25 mouse cellular contexts compared by ENCODE assay signal in the genomic region with DNA sequence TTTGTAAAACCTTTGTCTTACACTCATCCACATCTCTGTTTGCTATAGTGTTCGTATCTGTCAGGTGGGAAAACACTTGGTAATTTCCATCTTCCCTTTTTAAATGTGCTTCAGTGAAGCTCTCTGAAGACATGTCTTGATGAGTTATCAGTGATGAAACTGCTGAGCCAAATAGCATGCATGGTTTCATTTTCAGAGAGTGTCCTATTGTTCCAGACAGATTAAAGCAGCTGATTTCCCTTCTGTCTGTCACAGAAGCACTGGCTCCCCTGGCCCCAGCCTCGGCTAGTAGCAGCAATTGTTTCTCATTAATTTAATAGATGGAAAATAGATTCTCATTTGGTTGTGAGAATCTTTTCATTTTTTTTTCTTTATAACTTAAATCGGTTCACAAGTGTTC. TPM values are rescaled to one million over a fixed set of nuclear protein-coding genes. Genes with fewer than 3 reads are reported as not detected.
"Had no signal": no experiment of that assay in that cellular context is flagged by ENCODE, and none has a peak within 500 bp of the region (broad histone marks: within the 10 kb centered on the region; RNA-seq: fewer than 3 reads in every experiment).

No protein-coding gene starts in this region.

- H3K27ac ChIP-seq: kidney, embryonic 15.5 days; left cerebral cortex, adult 2 months; limb, embryonic 10.5 days; liver, embryonic 15.5 days; neural tube, embryonic 12.5 days; stomach, embryonic 15.5 days had no signal

- DNase-seq: kidney, adult 18-20 months; kidney, postnatal 14 days; lung, adult 2 months; lung, postnatal 36 days; right cerebral cortex, postnatal 14 days; thymus, postnatal 36 days had no signal

- H3K4me1 ChIP-seq: neural tube, embryonic 12.5 days had no signal

- H3K36me3 ChIP-seq: neural tube, embryonic 12.5 days had no signal

- H3K4me2 ChIP-seq: kidney, embryonic 15.5 days; liver, embryonic 11.5 days; liver, embryonic 15.5 days; neural tube, embryonic 12.5 days; stomach, embryonic 15.5 days had no signal

- H3K4me3 ChIP-seq: kidney, embryonic 15.5 days; left cerebral cortex, adult 2 months; limb, embryonic 10.5 days; liver, embryonic 15.5 days; neural tube, embryonic 12.5 days; stomach, embryonic 15.5 days had no signal

- H3K9me3 ChIP-seq: kidney, embryonic 15.5 days; limb, embryonic 10.5 days; liver, embryonic 15.5 days; neural tube, embryonic 12.5 days; stomach, embryonic 15.5 days had no signal

- ATAC-seq: midbrain, embryonic 16.5 days had no signal

- H3K9ac ChIP-seq: kidney, embryonic 15.5 days; liver, embryonic 15.5 days; neural tube, embryonic 12.5 days; stomach, embryonic 15.5 days had no signal

- H3K27me3 ChIP-seq: kidney, embryonic 15.5 days; liver, embryonic 15.5 days; neural tube, embryonic 12.5 days; stomach, embryonic 15.5 days had no signal

RNA-seq across cellular contexts. Expression of a gene that starts 50.4 kb away (rescaled TPM):
- total RNA-seq: layer of hippocampus, adult 8-10 months; layer of hippocampus, postnatal 14 days; left cerebral cortex, adult 2 months; left cerebral cortex, postnatal 14 days; megakaryocyte progenitor cell, adult 5-6 weeks; neutrophil, adult 5-6 weeks had no signal
- polyA plus RNA-seq: kidney, embryonic 15.5 days; large intestine, adult 2 months; limb, embryonic 10.5 days; limb, embryonic 14.5 days; liver, embryonic 11.5 days; liver, embryonic 15.5 days; lung, adult 2 months; lung, postnatal 0 days; midbrain, embryonic 16.5 days; neural tube, embryonic 12.5 days; spleen, adult 2 months; stomach, embryonic 15.5 days; testis, adult 2 months; thymus, postnatal 0 days had no signal
